Mouse (Mus musculus) spleen, postnatal 10 days (tissue): ENCODE measurements at regions not wholly inside any gene's neighbourhood (a gene's known extent, or its start where the extent isn't known, plus 50 kb on each side); places are given as distances from the start of the nearest gene placed in this dataset.

Experiments
- DNase-seq, 2 experiments: peaks; one replicate each; pipeline ENCODE4 v3.0.0; 2021 to 2022; ENCODE audit warnings: low spot score in 2 of 2

GRCm38 (mm10) chr1:75612083-75612720, 66.1 kb downstream of the Slc4a3 start:
- no peak for DNase-seq

- no peak for DNase-seq
Observed at GRCm38 (mm10) chr1:75613206-75613605, 67.1 kb downstream of the Slc4a3 start.

- DNase-seq = no peak
Observed at GRCm38 (mm10) chr1:75616971-75617370, 70.9 kb downstream of the Slc4a3 start.

- DNase-seq = no peak
Observed at GRCm38 (mm10) chr1:75618367-75618790, 72.3 kb downstream of the Slc4a3 start.

- no peak for DNase-seq
Observed at GRCm38 (mm10) chr1:75630287-75630686, 84.2 kb downstream of the Slc4a3 start.

- DNase-seq = no peak
Observed at GRCm38 (mm10) chr1:75631729-75632128, 85.7 kb downstream of the Slc4a3 start.

GRCm38 (mm10) chr1:75635591-75635990, 89.5 kb downstream of the Slc4a3 start:
- no peak for DNase-seq

- DNase-seq = no peak
Observed at GRCm38 (mm10) chr1:75639031-75640001, 93.2 kb downstream of the Slc4a3 start.

- no peak for DNase-seq
Observed at GRCm38 (mm10) chr1:75642496-75642895, 96.4 kb downstream of the Slc4a3 start.

GRCm38 (mm10) chr1:75652547-75652946, 106.5 kb downstream of the Slc4a3 start:
- peak in 1 of 2 experiments; percentile 26 for DNase-seq

- no peak for DNase-seq
Observed at GRCm38 (mm10) chr1:75652987-75653573, 107.0 kb downstream of the Slc4a3 start.

- peak in 1 of 2 experiments; percentile 27 for DNase-seq
Observed at GRCm38 (mm10) chr1:75653671-75654076, 107.6 kb downstream of the Slc4a3 start.

- no peak for DNase-seq
Observed at GRCm38 (mm10) chr1:75656592-75656991, 110.5 kb downstream of the Slc4a3 start.

GRCm38 (mm10) chr1:75660336-75661100, 114.5 kb downstream of the Slc4a3 start:
- DNase-seq = no peak

- no peak for DNase-seq
Observed at GRCm38 (mm10) chr1:75662141-75662990, 116.3 kb downstream of the Slc4a3 start.

- DNase-seq = no peak
Observed at GRCm38 (mm10) chr1:75667736-75668269, 121.7 kb downstream of the Slc4a3 start.

GRCm38 (mm10) chr1:75676295-75676694, 130.2 kb downstream of the Slc4a3 start:
- no peak for DNase-seq

- DNase-seq = no peak
Observed at GRCm38 (mm10) chr1:75677695-75678094, 131.6 kb downstream of the Slc4a3 start.

- DNase-seq = no peak
Observed at GRCm38 (mm10) chr1:75678279-75678678, 132.2 kb downstream of the Slc4a3 start.

- DNase-seq = no peak
Observed at GRCm38 (mm10) chr1:75680366-75680765, 134.3 kb downstream of the Slc4a3 start.
